Mouse (Mus musculus): ENCODE data around the gene Cnot8. TPM values are rescaled to one million over a fixed set of nuclear protein-coding genes. Genes with fewer than 3 reads are reported as not detected.
"Not testable (repeated sequence)": the region's sequence is repeated elsewhere in the genome, so short reads cannot be mapped to it uniquely, and the experiment has no call there.

Cnot8 gene
- total RNA-seq (2021) = 10 to 100 TPM; 28.5 to 30.6 TPM
- long read RNA-seq, experiment 1, transcript Cnot8-201 (7 exons, 2,035 nt) = major isoform, 37 of 65 reads
- long read RNA-seq, experiment 1, partial matches to known transcripts = 8 of 65 reads
- long read RNA-seq, experiment 1, other reads (novel, unspliced or antisense) = 16 of 65 reads
- long read RNA-seq, experiment 2, transcript Cnot8-202 (7 exons, 2,099 nt) = minor isoform, 6 of 71 reads
- long read RNA-seq, experiment 2, transcript Cnot8-201 (7 exons, 2,035 nt) = major isoform, 30 of 71 reads
- long read RNA-seq, experiment 2, partial matches to known transcripts = 21 of 71 reads
- long read RNA-seq, experiment 2, other reads (novel, unspliced or antisense) = 14 of 71 reads

DNA sequence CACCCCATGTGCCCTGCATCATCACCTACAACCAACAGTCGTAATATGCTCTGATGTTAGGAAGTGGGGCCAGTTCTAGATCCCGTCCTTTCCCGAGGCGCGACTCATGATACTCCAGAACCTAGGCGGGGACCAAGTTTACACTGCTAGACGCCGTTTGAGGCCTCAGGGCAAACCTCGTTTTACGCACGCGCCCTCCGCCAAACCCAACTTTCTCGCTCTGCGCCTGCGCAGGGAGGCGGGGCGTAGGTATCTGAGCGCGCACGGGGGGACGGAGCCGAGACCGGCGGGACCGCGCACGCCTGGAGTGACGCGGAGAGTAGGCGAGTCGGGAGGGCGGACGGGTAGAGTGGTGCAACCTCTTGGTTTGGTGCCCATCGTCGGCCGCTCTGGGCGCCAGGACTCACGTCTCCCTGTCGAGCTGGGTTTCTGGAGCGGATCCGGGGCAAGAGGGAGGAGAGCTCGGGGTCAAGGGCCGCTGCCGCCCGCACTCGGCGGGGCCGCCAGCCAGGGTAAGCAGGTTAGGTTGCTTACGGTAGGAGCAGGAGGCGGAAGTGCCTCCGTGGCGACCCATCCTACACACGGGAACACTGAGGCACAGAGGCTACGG, at the start of gene Cnot8:
Cnot8 (plus strand) TSS at position 457 of the 610 bp plus-strand sequence.
- DNase-seq = peak; percentile 99

DNA sequence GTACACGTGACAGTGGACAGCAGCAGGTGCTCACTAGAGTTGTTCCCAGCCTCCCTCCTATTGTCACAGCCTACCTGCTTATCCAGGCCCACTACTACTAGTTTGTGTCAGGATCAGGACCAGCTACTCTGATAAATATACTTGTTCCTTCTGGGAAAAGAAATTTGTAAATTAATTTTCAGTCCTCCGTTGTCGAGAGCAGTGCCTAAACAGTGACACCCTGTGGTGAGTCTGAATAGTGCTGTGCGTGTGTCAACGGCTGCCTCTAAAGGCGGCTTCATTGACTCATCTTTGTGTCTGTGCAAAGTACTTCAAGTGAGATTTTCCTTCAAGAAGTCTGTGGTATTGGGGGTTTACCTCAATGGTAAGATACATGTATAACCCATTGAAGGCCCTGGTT, 46.5 kb upstream of the Cnot8 start:
- DNase-seq = no peak

DNA sequence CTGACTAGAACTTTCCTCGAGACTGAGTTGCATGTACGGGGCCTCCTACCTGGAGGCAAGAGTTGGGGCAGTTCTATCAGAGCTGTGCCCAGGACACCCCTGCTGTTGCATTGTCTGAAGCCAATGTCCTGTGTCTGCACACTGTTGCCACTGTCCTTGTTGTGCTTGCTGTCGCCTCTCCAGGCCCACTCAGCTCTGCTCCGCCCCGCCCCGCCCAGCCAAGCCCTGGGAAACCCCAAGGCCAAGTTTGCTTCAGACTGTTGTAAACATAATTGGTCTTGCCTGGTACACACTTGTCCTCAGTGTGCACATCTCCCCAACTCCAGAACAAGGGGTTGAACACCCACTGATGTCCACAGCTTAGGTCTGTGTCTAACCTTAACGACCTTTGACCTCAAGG, 44.2 kb upstream of the Cnot8 start:
- DNase-seq = not testable (repeated sequence)

DNA sequence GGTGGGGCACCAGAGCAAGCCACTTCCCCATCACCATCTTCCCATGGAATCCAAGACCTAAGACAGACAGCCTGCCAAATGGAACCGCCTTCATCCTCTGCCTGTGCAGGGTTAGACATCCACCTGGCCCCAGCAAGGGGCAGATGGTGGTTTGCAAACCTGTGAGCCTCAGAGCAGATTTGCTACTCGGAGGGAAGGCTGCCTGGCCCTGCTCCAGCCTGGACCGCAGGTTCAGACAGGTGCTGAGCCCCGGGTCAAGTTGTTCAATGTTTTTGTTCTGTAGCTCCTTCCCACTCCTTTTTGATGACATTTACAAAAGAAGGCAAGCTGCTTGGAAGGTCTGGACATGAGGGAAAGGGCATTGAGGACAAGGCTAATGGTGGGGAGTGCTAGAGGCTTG, 42.7 kb upstream of the Cnot8 start:
- DNase-seq = not testable (repeated sequence)

DNA sequence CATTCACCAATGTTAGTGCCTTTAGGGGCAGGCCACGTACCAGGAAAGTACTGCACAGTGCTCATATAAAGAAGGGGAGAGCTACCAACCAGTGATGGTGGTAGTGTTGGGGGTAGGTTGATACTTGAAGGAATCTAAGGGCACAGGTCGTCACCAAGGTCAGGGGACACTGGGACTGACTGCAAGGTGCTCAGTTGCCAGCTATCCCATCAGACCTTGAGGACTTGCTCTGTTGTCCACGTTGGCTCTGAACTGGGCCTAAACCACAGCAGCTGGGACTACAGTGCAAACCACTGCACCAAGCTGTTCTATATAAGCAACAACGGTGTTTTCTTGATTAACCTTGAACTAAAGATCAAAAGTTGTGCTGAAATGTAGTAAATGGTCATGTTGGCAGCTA, 41.4 kb upstream of the Cnot8 start:
- no peak for DNase-seq

DNA sequence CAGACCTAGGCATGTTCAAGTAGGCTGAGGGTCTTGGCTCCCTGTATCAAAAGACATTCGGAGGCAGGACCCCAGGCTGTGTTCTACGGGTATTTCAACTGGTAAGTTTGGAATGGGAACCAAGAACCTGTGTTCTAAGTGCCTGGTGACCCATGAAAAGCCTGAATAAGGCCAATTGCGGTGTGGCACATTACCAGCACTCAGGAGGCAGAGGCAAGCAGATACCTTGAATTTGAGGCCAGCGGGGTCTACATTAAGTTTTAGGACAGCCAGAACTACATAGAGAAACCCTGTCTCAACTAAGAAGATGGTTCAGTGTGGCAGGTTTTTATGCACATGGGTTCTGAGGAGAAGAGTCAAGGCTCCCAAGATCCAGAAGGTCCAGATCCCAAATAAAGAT, 38.9 kb upstream of the Cnot8 start:
- DNase-seq = no peak

DNA sequence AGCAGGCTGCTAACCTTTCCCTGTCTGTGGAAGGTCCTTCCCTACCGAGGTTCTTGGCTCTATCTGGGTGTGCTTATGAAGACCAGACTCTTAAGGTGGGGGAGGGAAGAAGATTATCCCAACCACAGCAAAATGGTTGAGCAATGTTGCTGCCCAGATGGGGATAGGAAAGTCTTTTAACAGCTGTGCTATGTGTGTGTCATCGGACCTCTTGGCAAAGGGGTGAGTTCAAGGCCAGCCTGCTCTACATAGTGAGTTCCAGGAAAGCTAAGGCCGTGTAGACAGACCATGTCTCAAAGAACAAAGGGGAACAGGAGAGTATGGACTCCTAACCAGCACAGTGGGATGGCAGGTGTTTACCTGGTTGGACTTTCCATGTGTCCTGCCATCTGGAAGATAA, 31.0 kb upstream of the Cnot8 start:
- no peak for DNase-seq

DNA sequence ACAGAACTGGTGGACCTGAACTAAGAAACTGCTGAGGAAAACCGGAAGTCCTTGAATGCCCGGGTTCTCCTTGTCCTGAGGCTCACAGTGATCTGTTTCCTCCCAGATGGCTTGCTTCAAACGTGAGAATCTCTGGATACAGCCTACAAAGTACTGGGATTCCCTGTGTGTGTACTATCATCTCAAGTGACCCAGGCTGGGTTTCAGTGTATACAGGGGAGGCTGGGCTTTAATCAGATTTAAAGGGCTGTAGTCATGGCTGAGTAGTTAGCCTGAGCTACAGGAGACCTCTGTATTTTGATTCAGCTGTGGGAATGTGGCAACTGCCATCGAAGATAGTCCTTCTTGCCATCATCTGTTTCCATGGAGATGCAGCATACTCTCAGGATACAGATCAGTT, 26.7 kb upstream of the Cnot8 start:
- no peak for DNase-seq

DNA sequence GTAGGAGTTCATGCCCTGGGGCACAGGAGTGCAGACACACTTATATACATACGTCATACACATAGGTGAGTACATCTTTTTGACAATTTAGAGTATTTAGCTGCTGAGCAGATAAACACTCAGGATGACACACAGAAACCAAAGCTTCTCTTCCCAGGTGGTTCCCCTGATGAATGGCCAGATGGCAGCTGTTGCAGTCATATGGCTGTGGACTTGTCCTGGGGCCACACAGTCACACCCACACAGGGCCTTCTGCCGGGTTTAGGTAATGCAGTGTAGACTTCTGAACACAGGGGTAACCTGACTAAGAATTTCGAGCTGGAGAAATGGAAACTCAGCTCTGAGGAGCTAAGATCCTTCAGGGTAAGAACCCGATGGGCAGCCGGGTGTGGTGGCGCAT, 22.2 kb upstream of the Cnot8 start:
- no peak for DNase-seq

DNA sequence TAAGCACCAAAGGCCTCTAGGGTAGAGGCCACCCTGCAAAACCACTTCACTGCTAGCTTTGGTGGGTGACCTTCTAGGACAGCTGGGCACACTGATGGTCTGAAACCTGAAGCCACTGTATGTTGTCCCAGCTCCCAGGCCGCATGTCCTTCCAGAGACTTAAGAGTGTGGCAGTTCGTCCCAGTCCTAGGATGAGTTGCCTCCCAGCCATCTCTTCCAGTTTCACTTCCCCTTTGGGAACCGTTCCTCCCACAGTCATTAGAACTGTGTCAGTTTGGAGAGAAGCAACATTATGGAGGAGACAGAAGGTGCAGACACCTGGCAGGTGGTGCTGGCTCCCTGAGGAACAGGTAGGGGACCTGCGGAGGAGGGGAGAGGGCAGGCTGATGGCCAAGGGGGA, 11.4 kb upstream of the Cnot8 start:
- no peak for DNase-seq

DNA sequence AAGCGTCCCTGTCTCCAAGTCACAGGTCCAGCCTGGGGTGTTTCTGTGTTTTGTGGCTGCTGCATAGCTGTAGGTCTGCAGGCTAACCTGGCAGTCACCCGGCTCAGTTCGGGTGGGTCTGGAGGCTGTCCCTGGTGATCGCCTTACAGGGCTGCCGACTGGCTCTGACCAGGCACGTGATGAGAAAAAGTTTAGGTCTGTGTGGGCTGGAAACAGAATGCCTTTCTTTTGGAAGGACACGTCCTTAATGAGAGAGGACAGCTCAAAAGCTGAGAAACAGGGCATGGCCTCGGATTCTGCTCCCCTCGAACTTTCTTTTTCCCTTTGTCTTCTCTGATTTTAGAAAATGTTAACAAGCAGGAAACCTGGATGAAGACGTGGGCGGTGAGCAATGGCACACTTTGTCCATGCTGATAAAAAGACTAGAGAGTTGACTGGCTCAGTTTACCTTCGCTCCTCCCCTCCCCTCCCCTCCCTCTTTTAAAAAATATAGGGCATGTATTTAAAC, 10.9 kb upstream of the Cnot8 start, which contains the start of gene Gm12248:
Gm12248 (minus strand) TSS at position 114 of the 508 bp plus-strand sequence.
- peak; percentile 51 for DNase-seq

DNA sequence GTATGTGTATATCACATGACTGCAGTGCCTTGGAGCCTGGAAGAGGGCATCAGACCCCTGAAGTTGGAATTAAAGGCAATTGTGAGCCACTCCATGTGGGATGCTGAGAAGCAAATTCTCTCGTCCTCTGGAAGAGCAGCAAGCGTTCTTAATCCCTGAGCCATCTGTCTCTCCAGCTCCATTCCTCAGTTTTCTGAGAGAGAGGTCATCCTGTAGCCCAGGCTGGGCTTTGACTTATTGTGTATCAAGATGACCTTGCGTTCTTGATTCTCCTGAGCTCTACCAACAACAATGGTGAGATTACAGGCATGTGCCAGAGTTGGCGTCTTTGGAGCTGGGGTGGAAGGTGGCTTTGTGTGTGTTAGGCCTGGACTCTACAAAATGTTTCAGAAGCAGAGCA, 9.2 kb upstream of the Cnot8 start:
- DNase-seq = no peak

DNA sequence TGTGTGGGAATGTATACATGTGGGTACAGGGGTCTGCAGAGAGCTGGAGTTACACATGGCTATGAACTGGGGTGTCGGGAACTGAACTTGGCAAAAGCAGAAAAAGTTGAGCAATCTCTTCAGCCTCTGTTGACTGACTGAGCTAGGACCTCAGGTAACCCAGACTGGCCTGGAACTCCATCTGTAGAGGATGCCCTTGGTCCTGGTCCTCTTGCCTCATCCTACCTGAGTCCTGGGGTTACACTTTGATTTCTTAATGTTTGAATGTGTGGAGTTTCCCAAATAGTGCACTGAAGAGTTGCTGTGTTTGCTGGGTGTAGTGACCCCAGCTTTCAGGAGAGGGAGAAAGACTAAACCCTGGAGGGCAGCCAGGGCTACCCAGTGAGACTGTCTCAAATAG, 8.4 kb upstream of the Cnot8 start:
- no peak for DNase-seq

DNA sequence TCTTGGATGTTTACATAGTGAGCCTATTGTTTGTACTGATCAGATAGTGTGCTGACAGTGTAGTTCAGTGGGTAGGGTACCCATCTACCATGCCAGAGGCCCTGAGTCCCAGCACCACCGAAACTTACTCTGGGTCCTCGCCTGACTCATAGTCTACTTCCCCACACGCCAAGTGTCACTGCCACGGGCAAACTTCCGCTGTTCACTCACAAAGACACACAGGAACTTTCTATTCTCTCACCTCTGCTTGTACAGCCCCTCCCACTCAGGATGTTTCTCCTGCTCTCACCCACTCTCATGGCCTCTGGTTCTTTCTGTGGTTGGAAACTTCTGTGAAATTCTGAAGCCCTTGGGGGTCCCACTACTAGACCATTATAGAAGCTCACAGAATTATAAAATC, 7.8 kb upstream of the Cnot8 start:
- DNase-seq = no peak

DNA sequence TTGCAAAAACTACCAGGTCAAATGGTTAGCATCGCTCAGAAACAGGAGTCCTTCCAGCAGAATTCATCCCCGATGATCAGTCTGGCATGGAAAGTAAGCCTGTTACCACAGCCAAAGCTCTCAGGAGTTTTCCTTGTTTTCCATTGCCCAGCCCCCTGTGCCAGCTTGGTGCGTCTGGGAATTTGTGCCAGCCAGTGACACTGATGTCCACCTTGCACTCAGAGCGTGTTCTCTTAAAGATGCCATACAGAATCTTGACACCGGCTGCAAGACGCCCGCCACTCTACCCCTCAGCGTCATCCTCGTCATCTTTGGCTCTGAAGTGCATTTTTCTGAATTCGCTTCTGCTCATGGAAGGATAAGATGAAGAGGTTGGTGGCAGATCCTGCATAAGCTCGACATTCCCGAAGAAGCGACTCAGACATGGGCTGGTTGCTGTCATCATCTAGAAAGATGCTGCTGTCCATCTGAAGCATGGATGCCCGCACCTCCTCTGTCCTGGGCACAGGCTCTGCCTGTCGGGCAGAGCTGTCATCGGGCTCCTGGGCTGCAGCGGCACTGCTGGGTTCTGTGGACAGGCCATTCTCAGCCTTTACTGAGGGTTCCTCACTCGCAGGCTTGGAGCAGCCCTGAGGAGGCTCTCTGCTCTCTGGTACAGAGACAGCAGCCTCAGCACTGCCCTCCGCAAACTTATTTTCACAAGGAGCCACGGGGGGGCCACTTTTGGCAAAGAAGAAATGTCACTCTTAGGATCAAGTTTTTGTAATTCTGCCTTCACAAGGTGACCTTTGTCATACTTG, 6.9 kb upstream of the Cnot8 start:
- DNase-seq = no peak

DNA sequence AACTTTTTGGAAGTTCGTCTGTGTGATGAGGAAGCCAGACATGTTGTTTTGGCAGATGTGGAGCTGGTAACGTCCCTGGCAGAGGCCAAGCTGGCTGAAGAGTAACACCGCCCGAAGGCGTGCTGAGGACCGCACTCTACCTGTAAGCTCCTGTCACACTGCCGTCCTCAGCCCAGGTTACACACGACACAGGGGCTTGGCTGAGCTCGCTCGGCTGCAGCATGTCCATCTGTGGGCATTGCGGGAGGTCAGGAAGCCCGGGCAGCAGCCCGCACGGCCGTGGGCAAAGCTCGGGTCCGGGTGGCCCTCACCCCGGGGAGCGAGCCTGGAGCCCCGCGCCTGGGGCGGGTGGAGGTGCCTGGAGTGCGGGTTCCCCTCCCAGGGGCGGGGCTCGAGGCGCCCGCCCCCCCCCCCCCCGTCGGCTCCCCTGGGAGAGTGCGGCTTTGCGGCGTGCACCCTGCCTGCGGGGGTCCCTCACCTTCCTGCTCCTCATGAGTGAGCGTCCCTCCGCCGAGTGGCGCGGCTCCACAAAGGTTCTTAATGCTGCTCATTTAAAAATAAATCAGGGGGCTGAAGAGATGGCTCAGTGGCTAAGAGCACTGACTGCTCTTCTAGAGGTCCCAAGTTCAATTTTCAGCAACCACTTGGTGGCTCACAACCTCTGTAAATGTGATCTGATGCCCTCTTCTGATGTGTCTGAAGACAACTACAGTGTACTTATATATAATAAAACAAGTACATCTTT, 6.2 kb upstream of the Cnot8 start:
- DNase-seq = peak; percentile 13

DNA sequence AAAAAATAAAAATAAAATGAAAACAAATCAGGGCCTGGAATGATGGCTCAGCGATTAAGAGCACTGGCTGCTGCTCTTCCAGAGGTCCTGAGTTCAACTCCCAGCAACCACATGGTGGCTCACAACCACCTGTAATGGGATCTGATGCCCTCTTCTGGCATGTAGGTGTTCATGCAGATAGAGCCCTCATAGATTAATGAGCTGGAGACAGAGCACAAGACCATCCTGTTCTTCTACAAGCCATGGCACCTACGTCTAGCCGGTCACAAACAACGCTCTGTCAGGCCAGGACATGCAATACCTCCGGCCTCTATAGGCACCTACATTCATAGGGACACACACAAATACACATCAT, 5.6 kb upstream of the Cnot8 start:
- DNase-seq = not testable (repeated sequence)

DNA sequence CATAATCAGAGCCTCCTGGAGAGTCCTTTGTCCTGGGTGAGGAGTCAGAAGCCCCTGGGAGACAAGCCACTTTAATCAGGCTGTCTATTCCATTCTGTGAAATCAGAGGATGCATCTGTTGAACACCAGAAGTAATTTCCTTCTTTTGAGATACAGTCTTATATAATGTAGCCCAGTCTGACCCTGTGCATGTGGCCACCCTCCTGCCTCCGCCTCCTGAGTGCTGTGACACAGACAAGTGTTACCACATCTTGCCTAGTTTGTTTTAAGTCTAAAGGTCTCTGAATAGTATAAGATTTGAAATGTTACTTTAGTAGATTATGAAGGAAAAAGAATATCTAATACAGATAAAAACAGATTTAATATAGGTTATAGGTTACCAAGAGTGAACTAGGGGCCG, 3.9 kb upstream of the Cnot8 start:
- no peak for DNase-seq

DNA sequence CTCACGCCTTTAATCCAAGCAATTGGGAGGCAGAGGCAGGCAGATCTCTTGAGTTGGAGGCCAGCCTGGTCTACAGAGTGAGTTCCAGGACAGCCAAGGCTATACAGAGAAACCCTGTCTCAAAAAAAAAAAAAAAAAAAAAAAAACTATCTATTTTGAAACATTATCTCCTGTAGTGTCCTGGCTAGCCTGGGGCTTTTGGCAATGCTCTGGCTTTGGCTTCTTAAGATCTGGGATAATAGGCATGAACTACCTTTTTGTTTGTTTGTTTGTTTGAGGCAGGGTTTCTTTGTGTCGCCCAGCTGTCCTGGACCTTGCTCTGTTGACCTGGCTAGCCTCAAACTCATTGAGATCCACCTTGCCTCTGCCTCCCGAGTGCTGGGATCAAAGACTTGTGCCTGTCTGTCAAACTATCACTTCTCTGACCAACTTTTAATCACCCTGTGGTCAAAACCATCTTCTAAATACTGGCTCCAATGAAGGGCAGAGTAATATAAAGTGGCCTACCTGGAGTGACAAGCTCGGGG, 2.7 kb upstream of the Cnot8 start:
- no peak for DNase-seq

DNA sequence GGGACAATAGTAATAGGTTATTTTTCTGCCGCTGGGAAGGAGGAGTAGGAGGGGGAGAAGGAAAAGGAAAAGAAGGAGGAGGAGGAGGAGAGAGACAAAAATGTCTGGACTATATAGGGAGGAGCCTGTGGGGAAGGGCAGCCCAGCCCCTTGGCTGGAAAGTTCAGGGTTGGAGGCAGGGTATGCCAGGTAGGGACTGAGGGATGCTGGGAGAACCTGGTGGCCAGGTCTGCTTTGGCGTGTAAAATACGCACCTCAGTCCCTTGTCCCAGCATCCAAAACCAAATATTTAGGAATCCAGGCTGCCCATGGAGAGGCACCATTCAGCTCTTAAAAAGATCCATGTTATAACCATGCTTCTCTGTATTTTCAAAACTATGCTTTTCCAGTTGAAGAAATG, 1.8 kb upstream of the Cnot8 start:
- DNase-seq = no peak

DNA sequence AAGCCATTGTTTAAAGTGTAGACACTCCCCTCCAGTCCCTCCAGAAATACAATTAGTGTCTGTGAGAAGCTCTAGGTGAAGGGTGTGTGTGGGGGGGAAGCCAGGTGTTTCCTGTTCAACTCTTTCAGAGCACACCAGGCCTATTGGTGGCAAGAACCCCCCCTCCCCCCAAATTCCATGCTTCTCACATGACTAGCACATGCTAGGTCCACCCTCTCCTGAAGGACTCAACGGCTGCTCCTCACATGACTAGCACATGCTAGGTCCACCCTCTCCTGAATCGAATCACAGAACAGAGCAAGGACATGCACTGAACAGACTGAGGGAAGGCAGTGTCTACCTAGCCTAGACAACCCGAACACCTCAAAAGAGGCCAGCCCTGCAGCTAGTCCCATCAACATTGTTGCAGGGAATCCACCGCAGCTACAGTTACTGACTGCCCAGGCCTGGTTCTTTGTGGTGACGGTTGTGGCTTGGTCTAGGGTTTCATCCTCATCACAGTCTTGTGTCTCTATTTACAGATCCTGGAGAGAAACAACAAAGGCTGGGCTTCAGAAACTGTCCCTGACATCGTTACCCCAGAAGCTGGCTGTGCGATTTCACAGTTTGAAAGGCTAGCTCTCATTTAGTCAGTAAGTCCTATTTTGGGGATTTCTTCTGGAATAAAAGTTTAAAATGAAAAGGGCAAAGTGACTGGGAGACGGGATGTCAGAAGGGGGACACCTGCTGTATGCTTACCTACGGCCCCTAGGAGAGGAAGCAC, 1.2 kb upstream of the Cnot8 start:
- DNase-seq = no peak

DNA sequence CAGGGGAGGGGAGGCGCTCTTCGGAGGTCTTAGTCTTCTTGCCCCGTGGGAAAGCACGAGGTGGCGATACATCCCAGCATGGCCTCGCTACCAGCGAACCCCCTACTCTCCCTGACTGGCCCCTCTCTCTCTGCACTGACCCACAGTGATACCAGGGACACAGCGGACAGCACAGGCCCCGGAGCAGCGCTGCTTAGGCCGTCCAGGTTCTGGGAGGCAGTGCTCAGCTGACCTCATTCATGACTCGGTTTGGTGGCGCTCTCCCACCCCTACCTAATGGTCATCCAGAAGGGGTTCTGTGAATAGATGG, 654 bp upstream of the Cnot8 start:
- peak; percentile 38 for DNase-seq

All from gastrocnemius, postnatal 25 days (tissue).